Mouse (Mus musculus): ENCODE results near the gene Gorasp1. TPM values are rescaled to one million over a fixed set of nuclear protein-coding genes. Genes with fewer than 3 reads are reported as not detected.

The Gorasp1 gene
- total and polyA plus RNA-seq, 3 experiments: 4.8 to 15.4 (median 9.7) TPM

DNA sequence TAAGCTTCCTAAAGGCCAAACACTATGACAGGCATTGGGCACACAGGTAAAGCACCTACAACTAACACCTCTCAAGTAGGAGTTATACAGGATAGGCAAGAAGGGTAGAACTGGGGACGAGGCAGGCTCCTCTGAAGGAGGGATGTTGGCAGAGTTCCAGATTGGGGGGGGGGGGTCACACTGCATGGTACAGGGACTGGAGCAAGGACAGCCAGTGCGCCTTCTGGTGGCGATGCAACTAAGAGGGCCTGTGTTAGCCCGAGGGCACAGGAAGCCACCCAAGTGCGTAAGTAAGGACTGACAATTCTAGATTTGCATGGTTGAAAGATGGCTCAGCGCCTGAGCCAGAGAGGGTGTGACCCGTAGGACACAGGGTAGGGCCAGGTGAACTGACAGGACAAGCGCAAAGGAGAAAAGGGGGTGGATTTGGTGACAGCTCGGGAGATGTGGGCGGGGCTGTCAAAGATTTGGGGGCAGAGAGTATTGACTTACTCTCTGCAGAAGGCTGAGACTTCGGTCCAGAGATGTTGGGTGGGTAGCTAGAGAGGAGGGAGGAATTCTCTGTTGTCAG is 45.0 kb upstream of the Gorasp1 start:
- DNase-seq (ENCODE audit: low spot score): peak; percentile 59
- peak; percentile 17 for ATAC-seq (ENCODE audit: extremely low read depth, insufficient number of reproducible peaks, low FRiP score, poor library complexity, severe bottlenecking)
- Histone ChIP-seq H3K4me1 (ENCODE audit: insufficient read depth, low read depth, low read length) (peaks cover 75% of the 10 kb centered on the region), H3K4me3 (ENCODE audit: low read depth, low read length) (peak overlapping the region; percentile 91), H3K36me3 (replicated peaks) (peaks cover 18% of the 10 kb centered on the region), H3K27me3 (ENCODE audit: insufficient read depth, low read length) (peaks cover 20% of the 10 kb centered on the region), H3K9me3 (replicated peaks) (no peaks in the 10 kb centered on the region)
- TF ChIP-seq TAL1 (conservative IDR thresholded peaks at IDR 0.05; ENCODE audit: low read depth, low read length): no peak
- TF ChIP-seq POLR2AphosphoS5 (IDR thresholded peaks at IDR 0.05; ENCODE audit: insufficient replicate concordance, low read depth, low read length): no peak
- no peak for TF ChIP-seq GATA1 (IDR thresholded peaks at IDR 0.05; ENCODE audit: borderline replicate concordance, low read length)
- TF ChIP-seq GATA2 (IDR thresholded peaks at IDR 0.05; ENCODE audit: borderline replicate concordance, low read depth, low read length): no peak
- no peak for TF ChIP-seq CTCF (IDR thresholded peaks at IDR 0.05; ENCODE audit: low read depth, low read length)

GRCm38 (mm10) chr9:119981183-119982179 is 44.1 kb upstream of the Gorasp1 start:
- Histone ChIP-seq H3K9me3 (replicated peaks) (no peaks in the 10 kb centered on the region), H3K4me3 (ENCODE audit: low read depth, low read length) (peak overlapping the region; percentile 91), H3K4me1 (ENCODE audit: insufficient read depth, low read depth, low read length) (peaks cover 83% of the 10 kb centered on the region), H3K27me3 (ENCODE audit: insufficient read depth, low read length) (peaks cover 15% of the 10 kb centered on the region), H3K36me3 (replicated peaks) (peaks cover 18% of the 10 kb centered on the region)
- DNase-seq (ENCODE audit: low spot score): peak; percentile 74
- TF ChIP-seq GATA1 (IDR thresholded peaks at IDR 0.05; ENCODE audit: borderline replicate concordance, low read length) (no peak), POLR2AphosphoS5 (IDR thresholded peaks at IDR 0.05; ENCODE audit: insufficient replicate concordance, low read depth, low read length) (no peak), GATA2 (IDR thresholded peaks at IDR 0.05; ENCODE audit: borderline replicate concordance, low read depth, low read length) (no peak), TAL1 (conservative IDR thresholded peaks at IDR 0.05; ENCODE audit: low read depth, low read length) (no peak), CTCF (IDR thresholded peaks at IDR 0.05; ENCODE audit: low read depth, low read length) (no peak)
- ATAC-seq (ENCODE audit: extremely low read depth, insufficient number of reproducible peaks, low FRiP score, poor library complexity, severe bottlenecking): peak; percentile 38

GRCm38 (mm10) chr9:119980770-119981182 is 43.4 kb upstream of the Gorasp1 start:
- Histone ChIP-seq H3K4me3 (ENCODE audit: low read depth, low read length) (peak overlapping the region; percentile 91; the same call in 1 of the 2 replicates), H3K36me3 (replicated peaks) (peaks cover 18% of the 10 kb centered on the region), H3K4me1 (ENCODE audit: insufficient read depth, low read depth, low read length) (peaks cover 85% of the 10 kb centered on the region), H3K9me3 (replicated peaks) (no peaks in the 10 kb centered on the region), H3K27me3 (ENCODE audit: insufficient read depth, low read length) (peaks cover 10% of the 10 kb centered on the region)
- ATAC-seq (ENCODE audit: extremely low read depth, insufficient number of reproducible peaks, low FRiP score, poor library complexity, severe bottlenecking) (0 out of 2 replicates have a peak, but pooled peaks have one; percentile 6), DNase-seq (ENCODE audit: low spot score) (no peak)
- no peak for TF ChIP-seq GATA1 (IDR thresholded peaks at IDR 0.05; ENCODE audit: borderline replicate concordance, low read length)
- TF ChIP-seq GATA2 (IDR thresholded peaks at IDR 0.05; ENCODE audit: borderline replicate concordance, low read depth, low read length): no peak
- no peak for TF ChIP-seq TAL1 (conservative IDR thresholded peaks at IDR 0.05; ENCODE audit: low read depth, low read length)
- TF ChIP-seq CTCF (IDR thresholded peaks at IDR 0.05; ENCODE audit: low read depth, low read length): no peak
- no peak for TF ChIP-seq POLR2AphosphoS5 (IDR thresholded peaks at IDR 0.05; ENCODE audit: insufficient replicate concordance, low read depth, low read length)

DNA sequence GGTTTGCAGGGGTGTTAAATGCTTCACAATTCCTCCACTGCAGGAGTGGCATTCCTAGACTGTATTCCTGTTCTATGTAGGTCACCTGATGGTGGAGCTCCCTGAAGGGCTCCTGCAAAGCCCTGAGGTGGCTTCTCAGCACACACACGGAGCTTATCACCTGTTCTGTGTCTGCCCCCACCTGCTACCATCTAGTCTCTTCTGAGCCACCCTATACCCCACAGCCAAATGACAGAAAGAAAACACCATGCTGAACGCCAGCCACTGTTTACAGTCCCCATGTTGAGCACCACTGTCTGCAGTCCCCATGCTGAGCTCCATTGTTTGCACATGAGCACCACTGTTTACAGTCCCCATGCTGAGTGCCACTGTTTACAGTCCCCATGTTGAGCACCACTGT is 42.4 kb upstream of the Gorasp1 start:
- ATAC-seq (ENCODE audit: extremely low read depth, insufficient number of reproducible peaks, low FRiP score, poor library complexity, severe bottlenecking) (no peak), DNase-seq (ENCODE audit: low spot score) (no peak)
- peaks cover 6% of the 10 kb centered on the region; the same call in 1 of the 2 replicates for H3K27me3 ChIP-seq (ENCODE audit: insufficient read depth, low read length)
- H3K4me3 ChIP-seq (ENCODE audit: low read depth, low read length): no peak overlapping the region; the same call in 1 of the 2 replicates
- no peak for TF ChIP-seq GATA2 (IDR thresholded peaks at IDR 0.05; ENCODE audit: borderline replicate concordance, low read depth, low read length)
- TF ChIP-seq TAL1 (conservative IDR thresholded peaks at IDR 0.05; ENCODE audit: low read depth, low read length): no peak
- no peak for TF ChIP-seq POLR2AphosphoS5 (IDR thresholded peaks at IDR 0.05; ENCODE audit: insufficient replicate concordance, low read depth, low read length)
- TF ChIP-seq CTCF (IDR thresholded peaks at IDR 0.05; ENCODE audit: low read depth, low read length): no peak
- TF ChIP-seq GATA1 (IDR thresholded peaks at IDR 0.05; ENCODE audit: borderline replicate concordance, low read length): no peak
- peaks cover 25% of the 10 kb centered on the region for H3K36me3 ChIP-seq (replicated peaks)
- no peaks in the 10 kb centered on the region for H3K9me3 ChIP-seq (replicated peaks)
- peaks cover 87% of the 10 kb centered on the region for H3K4me1 ChIP-seq (ENCODE audit: insufficient read depth, low read depth, low read length)

- ATAC-seq (ENCODE audit: extremely low read depth, insufficient number of reproducible peaks, low FRiP score, poor library complexity, severe bottlenecking): no peak
- no peak for TF ChIP-seq TAL1 (conservative IDR thresholded peaks at IDR 0.05; ENCODE audit: low read depth, low read length)
- Histone ChIP-seq H3K36me3 (replicated peaks) (peaks cover 33% of the 10 kb centered on the region), H3K4me3 (ENCODE audit: low read depth, low read length) (peak overlapping the region; percentile 66; the same call in 1 of the 2 replicates), H3K4me1 (ENCODE audit: insufficient read depth, low read depth, low read length) (peaks cover 81% of the 10 kb centered on the region), H3K27me3 (ENCODE audit: insufficient read depth, low read length) (no peaks in the 10 kb centered on the region; the same call in 1 of the 2 replicates), H3K9me3 (replicated peaks) (peaks cover 2% of the 10 kb centered on the region; the same call in 1 of the 2 replicates)
- no peak for DNase-seq (ENCODE audit: low spot score)
These were observed 41.6 kb upstream of the Gorasp1 start for GRCm38 (mm10) chr9:119978811-119979441.
